ENCODE assay signal across 11 mouse cellular contexts in the genomic region with DNA sequence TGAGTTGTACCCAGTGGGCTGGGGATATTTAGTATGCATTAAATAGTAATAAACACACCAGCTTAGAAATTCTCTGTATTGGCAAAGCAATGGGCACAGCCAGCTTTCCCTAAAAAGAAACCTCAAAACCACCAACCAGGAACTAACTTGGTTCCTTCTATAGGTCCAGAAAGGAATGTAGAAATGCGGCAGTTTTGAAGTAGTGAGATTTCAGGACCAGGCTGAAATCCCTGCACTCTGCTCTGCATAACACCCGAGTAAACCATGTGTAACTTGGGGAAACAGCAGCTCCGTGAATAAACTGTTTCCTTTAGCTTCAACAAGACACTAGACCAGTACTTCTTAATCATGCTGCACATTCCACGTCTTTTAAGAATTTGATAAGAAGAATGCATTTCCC. TPM values are rescaled to one million over a fixed set of nuclear protein-coding genes. Genes with fewer than 3 reads are reported as not detected.
A peak's percentile ranks its signal among the peaks of the same experiment; 100 is the strongest.
DNase-seq lines count a peak whose midpoint lies in the region; ATAC-seq and TF ChIP-seq lines count a peak whose summit lies in the region.
"Had no signal": no experiment of that assay in that cellular context is flagged by ENCODE, and none has a peak within 500 bp of the region (broad histone marks: within the 10 kb centered on the region; RNA-seq: fewer than 3 reads in every experiment).

No protein-coding gene starts in this region.

- no peak for DNase-seq in kidney, postnatal 14 days
- no peak for DNase-seq in spleen, postnatal 36 days (ENCODE audit: low spot score in 2 of 2)
- DNase-seq in layer of hippocampus, adult 9-10 months (ENCODE audit: low spot score), result no peak
- DNase-seq: lung, postnatal 36 days; right cerebral cortex, postnatal 25 days had no signal

- peak overlapping the region; percentile 6; the same call in 1 of the 2 replicates for H3K9ac ChIP-seq in kidney, embryonic 16.5 days (replicated peaks; ENCODE audit: low read length)
- H3K9ac ChIP-seq in intestine, postnatal 0 days (ENCODE audit: low read depth, low read length), result no peak overlapping the region; the same call in 1 of the 2 replicates

- no peak for TF ChIP-seq POLR2A in embryonic fibroblast, embryonic 13.5 days (IDR thresholded peaks at IDR 0.05; ENCODE audit: low read depth, low read length)
- no peak for TF ChIP-seq POLR2A in myocyte (IDR thresholded peaks at IDR 0.05; ENCODE audit: insufficient read length, low read depth)

- H3K27ac ChIP-seq in kidney, embryonic 16.5 days (ENCODE audit: low read length), result no peak overlapping the region
- H3K27ac ChIP-seq in embryonic fibroblast, embryonic 13.5 days (ENCODE audit: insufficient read depth, low read length), result no peak overlapping the region
- no peak overlapping the region for H3K27ac ChIP-seq in intestine, postnatal 0 days (ENCODE audit: low read depth, low read length)

- no peak for ATAC-seq in kidney, embryonic 16.5 days (ENCODE audit: low FRiP score, low TSS enrichment)
- ATAC-seq in intestine, postnatal 0 days, result no peak
- no peak for ATAC-seq in monocyte, adult 5-6 weeks (replicated peaks; ENCODE audit: insufficient number of reproducible peaks, low FRiP score, low TSS enrichment, poor library complexity, severe bottlenecking)

- no peak for TF ChIP-seq CTCF in embryonic fibroblast, embryonic 13.5 days (IDR thresholded peaks at IDR 0.05; ENCODE audit: borderline replicate concordance, insufficient read depth, low read length)
- TF ChIP-seq CTCF in intestine, postnatal 0 days (IDR thresholded peaks at IDR 0.05; ENCODE audit: low read depth), result no peak

- H3K9me3 ChIP-seq in kidney, embryonic 16.5 days (ENCODE audit: low read length), result no peaks in the 10 kb centered on the region
- H3K9me3 ChIP-seq in intestine, postnatal 0 days (ENCODE audit: control insufficient read depth), result no peaks in the 10 kb centered on the region

- H3K27me3 ChIP-seq in kidney, embryonic 16.5 days (ENCODE audit: insufficient read depth, low read length), result no peaks in the 10 kb centered on the region
- no peaks in the 10 kb centered on the region for H3K27me3 ChIP-seq in intestine, postnatal 0 days (replicated peaks; ENCODE audit: control insufficient read depth, insufficient read depth, low read length)
- H3K27me3 ChIP-seq in myocyte (ENCODE audit: control insufficient read depth, insufficient read depth, insufficient read length), result no peaks in the 10 kb centered on the region

- peak overlapping the region; percentile 87 for H3K4me3 ChIP-seq in kidney, embryonic 16.5 days (ENCODE audit: low read length)
- H3K4me3 ChIP-seq in embryonic fibroblast, embryonic 13.5 days (ENCODE audit: insufficient read depth, low read length), result peak overlapping the region; percentile 89
- H3K4me3 ChIP-seq in intestine, postnatal 0 days (ENCODE audit: low read depth, low read length), result peak overlapping the region; percentile 79
- H3K4me3 ChIP-seq in myocyte, result peak overlapping the region; percentile 94

- H3K4me2 ChIP-seq in kidney, embryonic 16.5 days (replicated peaks; ENCODE audit: low read depth, low read length), result peak overlapping the region; percentile 79
- H3K4me2 ChIP-seq in intestine, postnatal 0 days (replicated peaks; ENCODE audit: low read depth), result peak overlapping the region; percentile 75
- peak overlapping the region; percentile 100 for H3K4me2 ChIP-seq in myocyte (ENCODE audit: low read depth)

- peaks cover 63% of the 10 kb centered on the region for H3K79me2 ChIP-seq in myocyte (ENCODE audit: control insufficient read depth, insufficient read depth)

- H3K4me1 ChIP-seq in kidney, embryonic 16.5 days (ENCODE audit: insufficient read depth, low read length), result peaks cover 15% of the 10 kb centered on the region
- H3K4me1 ChIP-seq in embryonic fibroblast, embryonic 13.5 days (ENCODE audit: control insufficient read depth, insufficient read depth, low read length), result peaks cover 6% of the 10 kb centered on the region
- H3K4me1 ChIP-seq in intestine, postnatal 0 days (replicated peaks; ENCODE audit: control insufficient read depth, insufficient read depth, low read length), result peaks cover 13% of the 10 kb centered on the region; the same call in 1 of the 2 replicates

- no peak overlapping the region for H3ac ChIP-seq in myocyte (ENCODE audit: control insufficient read depth, insufficient read length)

- WGBS in kidney, embryonic 16.5 days, result 38% methylated on average over 4 of the region's 4 CpGs
- 14% methylated on average over 4 of the region's 4 CpGs for WGBS in intestine, postnatal 0 days

- H3K36me3 ChIP-seq in kidney, embryonic 16.5 days (ENCODE audit: insufficient read depth, low read length), result no peaks in the 10 kb centered on the region
- no peaks in the 10 kb centered on the region for H3K36me3 ChIP-seq in intestine, postnatal 0 days (ENCODE audit: control insufficient read depth, insufficient read depth)
- no peaks in the 10 kb centered on the region for H3K36me3 ChIP-seq in myocyte (ENCODE audit: control insufficient read depth, insufficient read depth)

TF ChIP-seq in myocyte, 11 proteins besides CTCF, POLR2A, EP300 and RAD21:
- TF ChIP-seq USF1 (IDR thresholded peaks at IDR 0.05; ENCODE audit: low read depth), result no peak
- TF ChIP-seq POLR2AphosphoS2 (IDR thresholded peaks at IDR 0.05; ENCODE audit: insufficient read length, low read depth), result no peak
- no peak for TF ChIP-seq MAX (IDR thresholded peaks at IDR 0.05; ENCODE audit: low read depth)
- TF ChIP-seq TCF12 (IDR thresholded peaks at IDR 0.05; ENCODE audit: insufficient read depth, poor library complexity, severe bottlenecking), result no peak
- no peak for TF ChIP-seq MYOG (IDR thresholded peaks at IDR 0.05; ENCODE audit: control insufficient read depth in 1 of 3, insufficient read depth in 1 of 3, insufficient read length in 2 of 3, low read depth in 2 of 3)
- no peak for TF ChIP-seq TCF3 (IDR thresholded peaks at IDR 0.05; ENCODE audit: insufficient read length, low read depth)
- TF ChIP-seq SRF (IDR thresholded peaks at IDR 0.05; ENCODE audit: control insufficient read depth, insufficient read length, low read depth), result no peak
- no peak for TF ChIP-seq E2F4 (IDR thresholded peaks at IDR 0.05; ENCODE audit: insufficient read depth)

RNA-seq across cellular contexts. Expression of a gene that starts 1.7 kb away (rescaled TPM):
- polyA plus RNA-seq in kidney, embryonic 16.5 days (2015; fragmentation: Nextera tagmentation; extraction: Ambion mirVana), result 51.5 and 52.6 TPM in 2 replicates
- 91.8 and 97.4 TPM in 2 replicates for polyA plus RNA-seq in embryonic fibroblast, embryonic 13.5 days (2011; ENCODE audit: insufficient read length, low read depth, missing spikeins)
- polyA plus RNA-seq in intestine, postnatal 0 days (2015; fragmentation: Nextera tagmentation; extraction: Ambion mirVana), result 42.6 and 46.5 TPM in 2 replicates
- 28.2 TPM for polyA plus RNA-seq in myocyte (2012; fragmentation: generic; extraction: Trizol)
- total RNA-seq in monocyte, adult 5-6 weeks (2017), result 61.3 to 80.6 TPM (median 68.6 TPM) in 3 replicates

RNA-seq across cellular contexts. Expression of a gene that starts 12.7 kb away (rescaled TPM):
- polyA plus RNA-seq in kidney, embryonic 16.5 days (2015; fragmentation: Nextera tagmentation; extraction: Ambion mirVana), result 0.09 TPM in 1 of 2 replicates, not detected in the other
- polyA plus RNA-seq in embryonic fibroblast, embryonic 13.5 days (2011; ENCODE audit: insufficient read length, low read depth, missing spikeins), result not detected in 2 replicates
- polyA plus RNA-seq in intestine, postnatal 0 days (2015; fragmentation: Nextera tagmentation; extraction: Ambion mirVana), result 0.04 TPM in 1 of 2 replicates, not detected in the other
- 0.01 TPM for polyA plus RNA-seq in myocyte (2012; fragmentation: generic; extraction: Trizol)
- total RNA-seq in monocyte, adult 5-6 weeks (2017), result not detected in 3 replicates
- total RNA-seq: MEL had no signal
